Mouse (Mus musculus): ENCODE measurements around the gene Rgs6.

- TF ChIP-seq POLR2A (IDR thresholded peaks at IDR 0.05; ENCODE audit: insufficient read depth, low read depth, low read length) (no peak), CTCF (IDR thresholded peaks at IDR 0.05) (no peak), EP300 (IDR thresholded peaks at IDR 0.05; ENCODE audit: insufficient read depth, low read depth, low read length) (no peak)
Observed at GRCm38 (mm10) chr12:83179860-83180259, 591.8 kb downstream of the Rgs6 start.

Measured in heart, adult 2 months (tissue).